Mouse (Mus musculus) stomach, embryonic 15.5 days (tissue): Measurements from ENCODE around the gene Gm20388. TPM values are rescaled to one million over a fixed set of nuclear protein-coding genes. Genes with fewer than 3 reads are reported as not detected.
A peak's percentile ranks its signal among the peaks of the same experiment; 100 is the strongest.

ENCODE experiments used
- ATAC-seq: fragments of 200-750 bp; cut with Nextera tagmentation; 2 replicates; pipeline ENCODE4 v1.8.0; 2017; ENCODE audit warnings: low read depth, moderate number of reproducible peaks, moderate TSS enrichment; ENCODE audit not compliant: insufficient read depth, low FRiP score
- H3K27ac ChIP-seq: fragments of 300-500 bp; sonication (generic); 2 replicates; pipeline ENCODE4 v1.5.1; 2015; ENCODE audit warnings: mild to moderate bottlenecking, inconsistent platforms
- H3K27me3 ChIP-seq: fragments of 300-500 bp; sonication (generic); replicated peaks from 2 replicates; pipeline ENCODE4 v1.6.1; 2015; ENCODE audit warnings: inconsistent platforms
- H3K36me3 ChIP-seq: fragments of 300-500 bp; sonication (generic); 2 replicates; pipeline ENCODE4 v1.6.1; 2015; ENCODE audit warnings: inconsistent platforms
- H3K4me1 ChIP-seq: fragments of 300-500 bp; sonication (generic); 2 replicates; pipeline ENCODE4 v1.6.1; 2015; ENCODE audit warnings: inconsistent platforms
- H3K4me2 ChIP-seq: fragments of 300-500 bp; sonication (generic); 2 replicates; pipeline ENCODE4 v1.6.1; 2015; ENCODE audit warnings: mild to moderate bottlenecking, inconsistent platforms
- H3K4me3 ChIP-seq: fragments of 300-500 bp; sonication (generic); replicated peaks from 2 replicates; pipeline ENCODE4 v1.5.1; 2015; ENCODE audit warnings: inconsistent platforms
- H3K9ac ChIP-seq: fragments of 300-500 bp; sonication (generic); 2 replicates; pipeline ENCODE4 v1.6.1; 2015; ENCODE audit warnings: inconsistent platforms
- H3K9me3 ChIP-seq: fragments of 300-500 bp; sonication (generic); 2 replicates; pipeline ENCODE4 v1.6.1; 2016; ENCODE audit warnings: inconsistent platforms
- WGBS: fragments of 180-500 bp; shearing (Covaris S2); methylation state at CpG from one replicate; pipeline ENCODE4 v1.1.7; 2015; 5-methylcytosine and 5-hydroxymethylcytosine counted together
- polyA plus RNA-seq: library from polyadenylated mRNA; unstranded; fragments of >200 nt; fragmentation: Nextera tagmentation; extraction: Ambion mirVana; gene quantifications from 2 replicates; pipeline ENCODE4 v1.2.1, GENCODE M21; 2015

Gene Gm20388
- polyA plus RNA-seq, 1 experiment from 2014 or later, result not detected

DNA sequence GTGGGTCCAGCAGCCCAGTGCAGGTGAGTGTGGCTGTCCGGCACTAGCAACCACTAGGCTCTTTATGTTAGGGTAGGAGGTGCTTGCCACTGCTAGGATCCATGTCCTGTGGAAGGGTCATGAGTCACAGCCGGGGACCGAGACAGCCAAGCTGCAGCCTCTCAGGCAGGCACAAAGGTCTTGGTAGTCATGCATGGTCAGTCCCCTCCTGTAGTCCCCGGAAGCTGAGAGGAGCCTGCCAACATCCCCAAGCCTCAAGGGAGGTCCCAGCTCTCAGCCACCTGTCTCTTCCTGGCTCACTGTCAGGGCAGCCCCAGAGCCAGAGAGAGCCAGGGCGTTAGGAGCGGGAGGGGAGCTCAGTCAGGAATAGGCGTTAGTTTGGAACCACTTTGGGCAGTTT lies 836.6 kb downstream of the Gm20388 start:
- H3K4me3 ChIP-seq, result no peak overlapping the region
- no peak overlapping the region for H3K4me2 ChIP-seq
- no peaks in the 10 kb centered on the region for H3K36me3 ChIP-seq
- H3K27me3 ChIP-seq, result no peaks in the 10 kb centered on the region
- 87% methylated on average over 7 of the region's 7 CpGs for whole genome bisulfite sequencing
- H3K9me3 ChIP-seq, result no peaks in the 10 kb centered on the region
- H3K9ac ChIP-seq, result no peak overlapping the region
- ATAC-seq, result no peak
- peaks cover 30% of the 10 kb centered on the region for H3K4me1 ChIP-seq
- H3K27ac ChIP-seq, result no peak overlapping the region

DNA sequence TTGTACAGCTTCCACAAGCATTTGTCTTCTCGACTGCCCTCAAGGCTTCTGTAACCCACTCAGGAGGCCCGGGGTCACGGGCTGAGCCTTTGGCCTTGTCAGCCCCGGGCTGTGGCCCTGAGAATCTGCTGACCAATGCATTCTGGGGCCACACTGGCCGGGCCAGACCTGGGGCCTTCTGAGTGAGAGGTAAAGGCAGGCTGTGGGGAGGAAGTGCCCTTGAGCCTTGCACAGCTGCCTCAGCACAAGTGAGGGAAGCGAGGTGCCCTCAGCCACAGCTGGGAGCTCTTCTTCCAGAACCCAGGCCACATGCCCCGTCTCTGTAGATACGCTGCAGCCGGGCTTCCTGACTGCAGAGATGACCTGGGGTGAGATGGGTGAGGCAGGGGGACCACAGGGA lies 840.0 kb downstream of the Gm20388 start:
- whole genome bisulfite sequencing, result 64% methylated on average over 9 of the region's 9 CpGs
- Histone ChIP-seq H3K4me3 (no peak overlapping the region), H3K4me1 (peaks cover 24% of the 10 kb centered on the region), H3K4me2 (no peak overlapping the region), H3K27ac (no peak overlapping the region), H3K9ac (no peak overlapping the region), H3K36me3 (no peaks in the 10 kb centered on the region), H3K27me3 (no peaks in the 10 kb centered on the region), H3K9me3 (no peaks in the 10 kb centered on the region)
- no peak for ATAC-seq

DNA sequence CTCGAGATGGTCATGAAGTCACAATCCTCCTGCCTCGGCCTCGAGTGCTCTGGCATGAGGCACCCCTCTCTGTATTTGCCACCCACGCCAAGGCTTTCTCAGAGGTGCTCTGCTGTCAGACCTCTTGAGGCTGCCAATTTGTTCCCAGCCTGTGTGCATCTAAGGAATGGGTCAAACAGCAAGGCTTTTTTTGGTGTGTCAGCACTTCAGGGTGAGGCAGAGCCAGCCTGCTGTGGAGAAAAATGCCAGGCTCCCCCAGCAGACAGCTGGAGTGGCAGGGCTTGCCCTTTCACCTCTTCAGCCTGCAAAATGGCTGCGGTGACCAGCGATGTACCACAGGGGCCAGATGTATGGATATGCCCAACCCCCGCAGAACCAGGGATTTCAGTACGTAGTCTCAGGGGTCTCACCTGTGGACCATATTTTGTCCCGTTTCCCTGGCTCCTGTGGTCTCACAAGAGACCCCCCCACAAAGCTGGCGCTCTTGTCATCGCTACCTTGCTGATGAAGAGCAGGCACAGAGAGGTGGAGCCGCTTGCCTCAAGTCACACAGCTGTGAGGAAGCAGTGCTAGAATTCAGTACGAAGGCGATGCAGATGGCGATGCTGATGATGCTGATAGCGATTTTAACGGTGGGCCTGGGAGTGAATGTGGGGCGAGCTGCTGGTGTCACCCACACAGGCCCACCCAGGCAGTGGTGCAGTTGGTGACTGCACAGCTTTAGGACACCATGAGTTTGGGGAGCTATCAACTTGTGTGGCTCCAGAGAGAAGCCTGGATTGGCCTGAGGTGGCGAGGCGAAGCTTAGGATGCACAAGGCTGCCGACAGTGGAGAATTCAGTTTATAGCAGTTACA lies 840.8 kb downstream of the Gm20388 start:
- no peak; the same call in 1 of the 2 replicates for ATAC-seq
- Histone ChIP-seq H3K27ac (peak overlapping the region; percentile 81), H3K4me3 (no peak overlapping the region), H3K4me1 (peaks cover 24% of the 10 kb centered on the region), H3K9ac (no peak overlapping the region), H3K36me3 (no peaks in the 10 kb centered on the region), H3K27me3 (no peaks in the 10 kb centered on the region), H3K9me3 (no peaks in the 10 kb centered on the region), H3K4me2 (peak overlapping the region; percentile 34)
- WGBS, result 58% methylated on average over 21 of the region's 21 CpGs

DNA sequence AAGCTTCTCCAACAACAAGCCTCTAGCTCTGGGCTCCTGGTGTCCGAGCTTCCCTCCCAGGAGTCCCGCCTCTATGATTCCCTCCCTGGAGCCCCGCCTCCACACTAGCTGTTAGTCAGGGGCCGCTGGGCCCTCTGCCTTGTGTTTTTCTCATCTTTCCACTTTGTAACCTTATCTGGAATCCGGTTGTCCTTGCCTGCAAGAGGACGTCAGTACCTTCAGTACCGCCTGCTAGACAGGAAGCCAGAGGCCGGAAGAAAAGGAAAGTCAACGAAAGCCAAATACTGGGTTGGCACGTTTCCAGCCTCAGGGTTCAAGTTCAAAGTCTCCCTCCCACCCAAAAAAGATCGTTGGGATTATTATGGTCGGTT lies 841.4 kb downstream of the Gm20388 start:
- peak; percentile 74 for ATAC-seq
- H3K4me2 ChIP-seq, result peak overlapping the region; percentile 34
- H3K4me3 ChIP-seq, result no peak overlapping the region
- no peaks in the 10 kb centered on the region for H3K36me3 ChIP-seq
- H3K4me1 ChIP-seq, result peaks cover 24% of the 10 kb centered on the region
- peak overlapping the region; percentile 81 for H3K27ac ChIP-seq
- H3K9me3 ChIP-seq, result no peaks in the 10 kb centered on the region
- no peaks in the 10 kb centered on the region for H3K27me3 ChIP-seq
- 2% methylated on average over 12 of the region's 12 CpGs for whole genome bisulfite sequencing
- H3K9ac ChIP-seq, result no peak overlapping the region

DNA sequence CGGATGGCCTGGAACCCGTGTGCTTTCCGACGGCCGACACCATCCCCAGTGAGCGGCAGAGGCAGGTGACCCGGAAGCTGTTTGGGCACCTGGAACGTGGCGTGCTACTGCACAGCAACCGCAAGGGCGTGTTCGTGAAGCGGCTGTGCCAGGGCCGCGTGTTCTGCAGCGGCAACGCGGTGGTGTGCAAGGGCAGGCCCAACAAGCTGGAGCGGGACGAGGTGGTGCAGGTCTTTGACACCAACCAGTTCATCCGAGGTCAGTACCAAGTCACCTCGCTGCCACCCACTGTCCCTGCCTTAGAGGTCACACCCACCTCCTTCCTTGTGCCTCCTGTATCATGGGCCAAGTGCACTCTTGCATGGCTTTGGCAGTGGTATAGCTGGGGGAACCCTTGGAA lies 842.8 kb downstream of the Gm20388 start:
- H3K4me1 ChIP-seq, result peaks cover 24% of the 10 kb centered on the region
- no peaks in the 10 kb centered on the region for H3K9me3 ChIP-seq
- H3K4me3 ChIP-seq, result no peak overlapping the region
- H3K27me3 ChIP-seq, result no peaks in the 10 kb centered on the region
- H3K27ac ChIP-seq, result no peak overlapping the region
- H3K9ac ChIP-seq, result no peak overlapping the region
- H3K36me3 ChIP-seq, result no peaks in the 10 kb centered on the region
- 94% methylated on average over 22 of the region's 22 CpGs for WGBS
- no peak overlapping the region for H3K4me2 ChIP-seq
- no peak for ATAC-seq

DNA sequence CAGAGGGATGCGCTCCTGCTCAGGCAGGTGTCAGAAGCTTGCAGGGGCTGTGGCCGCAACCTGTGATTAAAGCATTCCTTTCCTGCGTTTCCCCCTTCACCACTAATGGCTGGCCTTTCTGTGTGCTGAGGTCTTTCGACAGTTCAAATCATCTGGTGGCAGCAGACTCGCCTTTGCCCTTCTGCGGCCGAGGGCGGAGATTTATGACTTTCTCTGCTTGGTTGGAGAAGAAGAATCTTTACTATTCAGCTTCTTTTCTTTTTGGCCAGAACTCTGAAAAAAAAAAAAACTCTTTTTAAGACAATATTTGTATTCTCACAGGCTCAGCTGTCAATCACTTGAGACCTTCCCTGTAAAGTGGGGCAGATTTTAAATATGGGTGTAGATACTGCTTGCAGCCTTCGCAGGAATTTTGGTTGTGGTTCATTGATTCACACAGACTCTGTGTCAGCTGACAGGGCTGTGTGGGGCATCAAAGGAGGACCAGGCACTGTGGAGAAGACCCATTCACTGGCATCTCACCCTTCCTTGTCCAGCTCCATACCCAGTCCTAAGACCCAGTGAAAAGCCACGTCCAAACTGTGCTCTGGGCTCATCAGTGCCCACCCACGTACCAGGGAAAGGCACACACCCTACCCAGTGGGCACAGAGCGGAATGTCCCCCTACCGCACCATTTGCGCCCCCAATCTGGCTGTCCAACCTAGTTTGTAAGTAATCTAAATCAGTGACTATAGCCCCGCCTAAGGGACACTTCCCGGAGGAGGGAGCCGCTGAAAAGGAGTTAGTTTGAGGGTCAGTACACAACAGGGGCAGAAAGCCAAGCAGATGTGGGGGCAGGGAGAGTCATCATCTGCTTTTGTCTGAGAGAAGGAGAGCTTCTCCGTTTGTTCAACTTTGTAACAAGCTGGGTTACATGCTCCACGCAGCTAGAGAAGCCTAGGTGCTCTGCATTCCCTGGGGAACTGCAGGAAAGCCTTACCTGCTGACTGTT lies 845.0 kb downstream of the Gm20388 start:
- Histone ChIP-seq H3K27me3 (no peaks in the 10 kb centered on the region), H3K27ac (no peak overlapping the region), H3K9me3 (no peaks in the 10 kb centered on the region), H3K4me1 (peaks cover 24% of the 10 kb centered on the region), H3K4me3 (no peak overlapping the region), H3K9ac (no peak overlapping the region), H3K4me2 (no peak overlapping the region), H3K36me3 (no peaks in the 10 kb centered on the region)
- no peak for ATAC-seq
- 53% methylated on average over 19 of the region's 19 CpGs for WGBS

DNA sequence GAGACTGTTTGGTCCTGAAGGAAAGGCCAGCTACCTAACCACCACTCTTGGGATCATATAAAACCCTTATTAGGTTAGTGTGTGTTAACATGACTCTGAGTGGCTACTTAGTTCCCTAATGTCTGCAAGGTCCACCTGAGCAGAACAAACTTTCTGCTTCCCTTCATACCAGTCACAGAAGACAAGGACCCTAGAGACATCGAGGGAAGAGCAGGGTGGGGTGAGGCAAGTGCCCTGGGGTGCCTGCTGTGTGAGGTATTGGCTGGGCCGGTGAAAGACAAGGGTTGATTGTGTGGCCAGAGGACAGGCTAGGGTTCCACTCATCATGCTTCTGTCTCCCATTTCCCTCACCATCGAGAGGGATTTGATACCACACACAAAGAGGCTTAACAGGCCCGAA lies 847.4 kb downstream of the Gm20388 start:
- no peak for ATAC-seq
- WGBS, result 52% methylated on average over 4 of the region's 4 CpGs
- H3K4me3 ChIP-seq, result no peak overlapping the region

DNA sequence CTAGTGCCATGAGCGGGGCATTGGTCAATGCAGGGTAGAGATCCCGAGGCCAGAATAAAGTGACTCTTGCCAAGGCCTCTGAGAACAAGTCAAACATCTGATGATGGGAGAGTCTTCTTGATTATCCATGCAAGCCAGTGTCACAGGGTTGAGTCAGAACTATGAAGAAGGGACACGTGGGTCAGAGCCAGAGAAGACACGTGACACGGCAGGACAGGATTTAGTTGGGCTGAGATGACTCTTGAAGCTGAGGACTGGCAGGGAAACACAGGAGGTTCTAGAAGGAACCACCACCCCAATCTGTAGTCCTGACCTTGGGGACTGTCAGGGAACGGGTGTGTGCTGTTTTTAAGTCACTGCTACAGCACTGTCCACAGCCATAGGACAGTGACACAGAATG lies 849.2 kb downstream of the Gm20388 start:
- Histone ChIP-seq H3K36me3 (no peaks in the 10 kb centered on the region), H3K4me2 (no peak overlapping the region), H3K4me3 (no peak overlapping the region), H3K27ac (no peak overlapping the region), H3K4me1 (0 out of 2 replicates have a peak, but pooled peaks cover 3% of the 10 kb centered on the region), H3K27me3 (no peaks in the 10 kb centered on the region), H3K9me3 (no peaks in the 10 kb centered on the region), H3K9ac (no peak overlapping the region)
- ATAC-seq, result no peak
- WGBS, result 82% methylated on average over 6 of the region's 6 CpGs

More for the DNA sequence above, 847.4 kb downstream of the Gm20388 start:
- Histone ChIP-seq H3K9me3 (no peaks in the 10 kb centered on the region), H3K27ac (no peak overlapping the region), H3K36me3 (no peaks in the 10 kb centered on the region), H3K9ac (no peak overlapping the region), H3K4me2 (no peak overlapping the region), H3K4me1 (peaks cover 9% of the 10 kb centered on the region; the same call in 1 of the 2 replicates), H3K27me3 (no peaks in the 10 kb centered on the region)

DNA sequence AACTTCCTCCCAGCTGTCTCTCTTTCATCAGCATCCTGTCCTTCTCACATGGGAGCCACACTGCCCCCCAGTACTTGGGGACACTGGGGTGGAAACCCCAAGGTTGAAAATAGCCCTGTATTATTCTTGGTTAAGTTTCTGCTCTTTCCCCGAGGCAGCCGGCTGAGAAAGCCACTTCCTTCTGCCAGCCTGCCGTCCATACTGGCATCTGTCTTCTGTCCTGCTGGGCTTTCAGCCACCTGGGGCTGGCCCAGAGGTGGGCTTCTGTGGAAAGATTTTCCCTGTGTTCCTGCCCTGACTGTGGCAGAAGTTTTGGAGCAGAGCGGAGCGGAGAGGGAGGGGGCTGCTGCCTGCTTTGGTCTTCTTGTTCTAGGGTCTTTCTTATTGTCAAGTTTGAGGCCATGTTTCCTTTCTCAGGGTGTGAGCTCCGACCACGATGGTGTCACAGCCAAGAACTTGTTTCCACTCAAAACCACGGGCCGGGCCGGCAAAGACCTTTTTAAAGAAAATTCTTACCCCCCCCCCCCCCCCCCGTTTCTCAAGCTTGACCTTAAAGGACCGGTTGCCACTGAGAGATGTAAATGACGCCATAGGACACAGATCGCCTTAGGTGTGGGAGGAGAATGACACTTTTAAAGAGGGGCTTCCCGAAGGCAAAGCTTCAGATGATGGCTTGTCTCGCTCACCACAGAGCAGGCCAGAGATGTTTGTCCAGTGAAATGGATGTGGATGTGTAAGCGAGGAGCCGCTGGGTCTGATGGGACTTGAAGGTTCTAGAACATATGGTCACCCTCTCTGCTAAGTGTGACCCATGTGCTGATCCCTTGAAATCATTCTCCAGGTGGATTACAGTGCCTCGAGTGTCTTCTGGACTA lies 849.9 kb downstream of the Gm20388 start:
- no peak for ATAC-seq
- Histone ChIP-seq H3K27me3 (no peaks in the 10 kb centered on the region), H3K4me1 (no peaks in the 10 kb centered on the region), H3K4me2 (no peak overlapping the region), H3K36me3 (no peaks in the 10 kb centered on the region), H3K27ac (no peak overlapping the region), H3K9ac (no peak overlapping the region), H3K9me3 (no peaks in the 10 kb centered on the region), H3K4me3 (no peak overlapping the region)
- 76% methylated on average over 19 of the region's 19 CpGs for WGBS

DNA sequence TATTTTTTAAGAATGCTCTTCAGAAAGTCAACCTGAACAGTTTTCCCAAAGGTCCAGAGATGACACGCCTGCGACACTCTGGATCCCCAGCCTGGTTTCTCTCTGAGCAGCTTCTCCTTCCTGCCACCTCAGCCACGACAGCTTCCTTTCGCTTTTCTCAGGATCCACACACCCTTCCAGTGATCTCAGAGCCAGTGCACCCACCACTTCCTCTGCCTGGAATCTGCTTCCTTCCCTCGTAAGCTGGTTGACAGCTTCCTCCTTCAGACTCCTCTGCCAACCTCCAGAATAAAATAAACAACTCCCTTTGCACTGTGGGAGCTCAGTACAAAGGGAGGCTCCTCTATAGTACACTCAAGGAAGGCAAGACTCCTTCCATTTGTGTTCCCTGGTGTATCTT lies 852.6 kb downstream of the Gm20388 start:
- no peak overlapping the region for H3K4me2 ChIP-seq
- no peaks in the 10 kb centered on the region for H3K4me1 ChIP-seq
- H3K36me3 ChIP-seq, result no peaks in the 10 kb centered on the region
- no peak overlapping the region for H3K9ac ChIP-seq
- 54% methylated on average over 5 of the region's 5 CpGs for WGBS
- H3K27ac ChIP-seq, result no peak overlapping the region
- no peaks in the 10 kb centered on the region for H3K27me3 ChIP-seq
- H3K4me3 ChIP-seq, result no peak overlapping the region
- no peaks in the 10 kb centered on the region for H3K9me3 ChIP-seq
- no peak for ATAC-seq

DNA sequence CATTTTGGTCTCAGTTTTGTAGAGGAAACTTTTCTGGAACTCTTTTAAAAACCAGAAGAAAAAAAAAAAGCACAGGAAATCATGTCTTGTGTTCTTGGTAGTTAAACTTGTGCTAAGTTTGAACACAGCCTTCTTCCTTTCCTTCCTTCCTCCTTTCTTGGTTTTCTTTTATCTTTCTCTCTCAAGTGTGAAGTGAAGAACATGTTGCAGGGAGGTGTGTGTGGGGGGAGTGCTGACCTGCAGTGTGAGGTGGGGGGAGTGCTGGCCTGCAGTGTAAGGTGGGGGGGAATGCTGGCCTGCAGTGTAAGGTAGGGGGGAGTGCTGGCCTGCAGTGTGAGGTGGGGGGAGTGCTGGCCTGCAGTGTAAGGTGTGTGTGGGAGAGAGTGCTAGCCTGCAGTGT lies 854.0 kb downstream of the Gm20388 start:
- Histone ChIP-seq H3K36me3 (no peaks in the 10 kb centered on the region), H3K27ac (no peak overlapping the region), H3K9me3 (no peaks in the 10 kb centered on the region), H3K4me2 (no peak overlapping the region), H3K27me3 (no peaks in the 10 kb centered on the region), H3K4me1 (no peaks in the 10 kb centered on the region), H3K9ac (no peak overlapping the region), H3K4me3 (no peak overlapping the region)
- ATAC-seq, result no peak
